Mouse (Mus musculus) myocyte (in vitro differentiated cells): Measurements from ENCODE around the gene Frem2.
A peak's percentile ranks its signal among the peaks of the same experiment; 100 is the strongest.

ENCODE experiments used
- CEBPB ChIP-seq: IDR thresholded peaks from 2 replicates; pipeline ENCODE4 v1.6.1; 2011; ENCODE audit warnings: mild to moderate bottlenecking, moderate library complexity; ENCODE audit not compliant: poor library complexity, insufficient read depth, severe bottlenecking
- E2F4 ChIP-seq: IDR thresholded peaks from one replicate; pipeline ENCODE4 v1.6.1; 2011; ENCODE audit warnings: mild to moderate bottlenecking, control low read depth, moderate library complexity; ENCODE audit not compliant: insufficient read depth
- MAX ChIP-seq: IDR thresholded peaks from one replicate; pipeline ENCODE4 v1.6.1; 2011; ENCODE audit warnings: low read depth, mild to moderate bottlenecking, control low read depth
- MYOG ChIP-seq, 3 experiments: IDR thresholded peaks; one replicate each; pipeline ENCODE4 v1.6.1; 2011; ENCODE audit warnings: control low read depth in 2 of 3, low read depth in 2 of 3, mild to moderate bottlenecking in 2 of 3; ENCODE audit not compliant: insufficient read length in 2 of 3, control insufficient read depth in 1 of 3, insufficient read depth in 1 of 3
- POLR2A ChIP-seq: IDR thresholded peaks from one replicate; pipeline ENCODE4 v1.6.1; 2011; ENCODE audit warnings: low read depth, mild to moderate bottlenecking, control low read depth, moderate library complexity; ENCODE audit not compliant: insufficient read length
- POLR2AphosphoS2 ChIP-seq: IDR thresholded peaks from one replicate; pipeline ENCODE4 v1.6.1; 2011; ENCODE audit warnings: low read depth, control low read depth; ENCODE audit not compliant: insufficient read length
- SRF ChIP-seq: IDR thresholded peaks from one replicate; pipeline ENCODE4 v1.6.1; 2011; ENCODE audit warnings: low read depth; ENCODE audit not compliant: control insufficient read depth, insufficient read length
- TCF12 ChIP-seq: IDR thresholded peaks from one replicate; pipeline ENCODE4 v1.6.1; 2011; ENCODE audit warnings: mild to moderate bottlenecking, control low read depth; ENCODE audit not compliant: poor library complexity, insufficient read depth, severe bottlenecking
- TCF3 ChIP-seq: IDR thresholded peaks from one replicate; pipeline ENCODE4 v1.6.1; 2011; ENCODE audit warnings: low read depth, control low read depth; ENCODE audit not compliant: insufficient read length
- USF1 ChIP-seq: IDR thresholded peaks from one replicate; pipeline ENCODE4 v1.6.1; 2011; ENCODE audit warnings: low read depth, mild to moderate bottlenecking, control low read depth, moderate library complexity

- no peak for TF ChIP-seq POLR2A
- TF ChIP-seq E2F4: no peak
- TF ChIP-seq MAX: no peak
- TF ChIP-seq USF1: no peak
- peak in 2 of 3 experiments; percentile 66 to 83 for TF ChIP-seq MYOG (IDR thresholded peaks at IDR 0.05; ENCODE audit: control insufficient read depth in 1 of 3, insufficient read depth in 1 of 3, insufficient read length in 2 of 3, low read depth in 2 of 3)
- TF ChIP-seq TCF12: no peak
- TF ChIP-seq TCF3: no peak
- TF ChIP-seq POLR2AphosphoS2: no peak
- TF ChIP-seq SRF: no peak
- no peak for TF ChIP-seq CEBPB
Measured at GRCm38 (mm10) chr3:53477468-53477867, 179.7 kb downstream of the Frem2 start.
